Mouse (Mus musculus) cerebellum, postnatal 10 days (tissue): ENCODE results near the gene Atf7ip.
A peak's percentile ranks its signal among the peaks of the same experiment; 100 is the strongest.
"Not testable (repeated sequence)": the region's sequence is repeated elsewhere in the genome, so short reads cannot be mapped to it uniquely, and the experiment has no call there.

Experiments
- DNase-seq, 2 experiments: peaks; one replicate each; pipeline ENCODE4 v3.0.0; 2021; ENCODE audit warnings: mixed read lengths in 2 of 2

The Atf7ip gene

DNA sequence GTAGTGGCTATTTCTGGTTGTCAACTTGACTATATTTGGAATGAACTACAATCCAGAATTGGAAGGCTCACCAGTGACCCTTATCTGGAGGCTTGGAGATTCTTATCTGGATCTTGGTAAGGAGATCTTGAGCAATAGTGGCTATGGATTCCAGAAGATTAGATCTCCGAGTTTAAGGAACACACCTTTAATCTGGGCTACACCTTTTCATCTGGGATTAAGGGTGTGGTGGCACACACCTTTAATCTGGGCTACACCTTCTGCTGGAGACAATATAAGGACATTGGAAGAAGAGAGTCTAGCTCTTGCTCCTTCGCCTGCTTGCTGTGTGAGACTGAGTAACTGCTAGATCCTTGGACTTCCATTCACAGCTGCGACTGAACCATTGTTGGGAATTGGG is at the start of gene Atf7ip:
Gene Atf7ip, plus strand, starts transcription at position 301 of the 400 bp plus-strand sequence.
- not testable (repeated sequence) for DNase-seq

DNA sequence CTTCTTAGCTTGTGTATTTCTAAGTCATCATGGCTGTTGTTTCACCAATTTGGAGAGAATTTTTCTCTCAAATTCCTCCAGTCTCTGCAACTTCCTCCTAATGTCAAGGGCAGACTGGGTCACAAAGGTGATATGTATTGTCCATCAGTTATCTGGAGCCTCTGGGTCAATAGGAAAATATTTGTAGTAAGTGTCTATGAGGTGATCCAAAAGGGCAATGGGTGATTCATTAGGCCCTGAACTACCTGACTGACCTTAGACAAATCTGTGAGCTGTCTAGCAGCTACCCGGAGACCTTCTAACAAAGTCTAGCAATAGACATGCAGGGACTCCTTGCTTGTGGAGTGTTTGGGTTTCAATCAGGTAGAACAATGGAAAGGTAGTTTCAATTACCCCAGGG is 49.7 kb upstream of the Atf7ip start:
- DNase-seq: no peak

DNA sequence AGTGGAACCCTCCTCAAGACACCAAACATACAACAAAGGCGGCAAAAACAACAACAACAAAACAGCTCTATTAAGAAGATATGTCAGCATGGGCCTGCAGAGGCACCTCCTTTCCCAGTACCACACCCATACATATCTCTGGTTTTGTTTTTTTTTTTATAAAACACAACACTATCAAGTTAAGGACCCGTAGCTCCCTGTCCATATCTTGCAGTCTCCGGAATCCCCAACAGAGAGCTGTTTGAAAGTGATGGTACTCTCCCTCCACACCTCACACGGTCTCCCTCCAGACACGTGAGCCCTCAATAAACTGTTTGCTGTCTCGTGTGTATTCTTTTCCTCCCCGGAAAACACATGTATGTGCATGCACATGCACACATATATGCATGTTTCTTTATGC is 46.8 kb upstream of the Atf7ip start:
- no peak for DNase-seq

DNA sequence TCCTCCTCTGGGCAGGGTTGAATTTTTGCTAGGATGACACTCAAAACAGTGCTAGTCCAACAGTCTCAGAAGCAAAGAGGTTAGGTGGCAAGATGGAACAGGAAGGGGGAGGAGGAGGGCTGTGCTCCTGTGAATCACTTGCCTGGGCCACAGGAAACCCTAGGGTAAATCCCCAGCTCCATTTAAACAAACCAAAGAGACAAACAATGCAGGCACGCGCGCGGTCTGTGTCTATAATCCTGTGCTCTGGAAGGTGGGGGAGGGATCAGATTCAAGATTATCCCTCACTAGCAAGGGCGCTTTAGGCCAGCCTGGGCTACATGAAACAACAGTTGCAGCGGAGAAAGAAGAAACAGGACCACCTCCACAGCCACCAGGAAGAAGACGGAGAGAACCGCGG is 42.5 kb upstream of the Atf7ip start:
- no peak for DNase-seq

DNA sequence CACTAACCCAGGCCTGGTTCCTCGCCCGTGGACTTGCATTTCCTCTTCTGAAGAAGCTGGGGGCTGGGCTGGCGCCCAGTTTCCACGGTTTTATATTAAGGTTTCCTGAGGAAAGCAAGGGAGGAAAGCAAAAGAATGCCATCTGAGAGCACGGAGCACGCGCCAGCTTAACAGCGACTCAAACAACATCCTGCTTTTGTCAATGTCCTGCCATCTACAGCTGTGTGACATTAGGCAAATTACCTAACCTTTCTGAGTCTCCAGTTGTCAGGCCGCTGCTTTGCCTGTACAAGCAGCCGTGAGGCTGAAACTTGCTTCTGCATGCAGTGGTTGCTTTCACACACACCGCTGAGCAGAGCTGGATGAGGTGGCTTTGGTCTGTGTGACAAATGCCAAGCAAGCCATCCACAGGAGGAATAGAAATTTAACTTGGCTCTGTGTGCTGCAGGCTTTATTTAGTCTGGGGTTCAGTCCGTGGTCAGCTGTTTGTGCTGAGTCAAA is 41.8 kb upstream of the Atf7ip start:
- no peak for DNase-seq

DNA sequence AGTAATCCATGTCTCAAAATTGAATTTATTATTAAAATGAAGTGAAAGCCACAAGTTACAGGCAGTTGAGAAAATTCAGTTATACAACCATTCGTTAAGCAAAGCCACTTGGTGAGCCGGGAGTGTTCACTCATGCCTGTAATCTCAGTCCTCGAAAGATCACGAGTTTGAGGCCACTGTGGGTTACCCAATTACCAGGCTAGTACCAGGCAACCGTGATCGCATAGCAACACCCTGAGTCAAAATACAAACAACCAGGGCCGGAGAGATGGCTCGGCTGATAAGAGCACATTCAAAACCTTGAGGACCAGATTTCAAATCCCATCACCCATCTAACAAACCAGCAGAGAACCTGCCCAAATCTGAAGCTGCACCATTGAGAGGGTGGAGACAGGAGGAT is 40.9 kb upstream of the Atf7ip start:
- DNase-seq: no peak

DNA sequence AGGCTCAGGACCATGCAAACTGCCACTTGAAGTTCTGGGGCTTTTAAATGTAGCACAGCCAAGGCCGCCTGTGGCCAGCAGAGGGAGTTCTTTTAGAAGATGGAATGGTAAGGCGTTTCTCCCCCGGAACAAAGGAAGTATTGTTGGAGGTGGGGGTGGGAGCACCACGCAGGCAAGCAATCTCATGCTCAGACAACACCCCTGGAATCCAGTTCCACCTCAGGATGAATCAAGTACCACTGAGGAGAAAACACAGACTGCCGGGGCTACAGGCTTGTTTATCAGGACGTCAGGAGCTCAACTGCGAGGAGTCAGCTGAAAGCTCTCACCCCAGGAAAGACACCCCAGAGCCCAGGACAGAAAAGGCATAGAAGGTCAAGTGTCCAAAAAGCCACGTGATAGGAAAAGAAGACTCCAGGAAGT is 40.0 kb upstream of the Atf7ip start:
- DNase-seq: peak; percentile 83 to 86

DNA sequence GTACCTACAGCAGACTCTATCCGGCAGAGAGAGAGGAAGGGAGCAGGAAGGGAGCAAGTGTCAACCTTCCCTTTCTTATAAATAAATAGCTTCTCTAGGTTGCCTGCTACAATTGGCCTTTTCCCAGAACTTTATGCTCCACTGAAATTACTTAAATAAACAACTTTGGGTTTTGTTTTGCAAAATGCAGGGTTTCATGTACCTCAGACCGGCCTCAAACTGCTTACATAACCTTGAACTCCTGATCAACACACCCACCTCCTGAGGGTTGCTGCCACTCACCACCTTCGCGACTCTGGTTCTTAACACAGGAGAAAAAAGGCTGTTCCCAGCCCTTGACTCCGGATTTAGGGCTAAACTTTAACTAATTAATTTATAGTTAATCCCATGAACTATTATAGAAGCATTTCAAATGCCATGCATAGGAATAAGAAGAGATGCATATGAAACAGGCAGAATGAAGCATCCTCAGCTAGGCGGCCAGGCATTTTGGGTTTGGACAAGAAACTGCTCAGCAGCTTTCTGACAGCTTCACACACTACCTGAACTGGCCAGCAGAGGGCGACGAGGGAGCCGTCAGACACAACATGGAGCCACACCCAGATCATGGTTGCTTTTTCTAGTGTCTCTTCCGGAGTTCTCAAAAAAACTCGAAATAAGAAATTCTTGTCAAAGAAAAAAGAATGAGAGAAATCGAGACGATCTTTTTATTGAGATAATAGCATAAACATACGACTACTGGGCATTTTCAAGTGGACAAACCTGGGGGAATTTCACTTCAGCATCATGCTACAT is 38.8 kb upstream of the Atf7ip start:
- peak; percentile 93 to 97 for DNase-seq

DNA sequence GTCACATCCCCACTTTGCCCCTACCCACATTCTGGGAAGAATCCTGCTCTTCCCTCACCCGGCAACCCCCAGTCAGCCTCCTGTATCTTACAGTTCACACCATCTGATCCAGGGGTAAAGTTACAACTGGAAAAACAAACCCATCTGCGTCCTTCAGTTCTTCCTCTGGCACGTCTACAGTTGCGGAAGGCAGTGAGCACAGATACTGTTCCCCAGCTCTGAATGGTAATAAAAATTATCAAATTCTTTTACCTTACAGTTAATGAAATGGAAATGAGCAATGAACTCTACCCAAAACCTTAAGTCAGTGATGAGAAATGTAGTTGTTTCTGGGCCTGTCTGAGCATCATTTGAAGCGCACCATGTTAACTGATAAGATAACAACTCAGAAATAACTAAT is 38.1 kb upstream of the Atf7ip start:
- DNase-seq: peak in 1 of 2 experiments; percentile 45

DNA sequence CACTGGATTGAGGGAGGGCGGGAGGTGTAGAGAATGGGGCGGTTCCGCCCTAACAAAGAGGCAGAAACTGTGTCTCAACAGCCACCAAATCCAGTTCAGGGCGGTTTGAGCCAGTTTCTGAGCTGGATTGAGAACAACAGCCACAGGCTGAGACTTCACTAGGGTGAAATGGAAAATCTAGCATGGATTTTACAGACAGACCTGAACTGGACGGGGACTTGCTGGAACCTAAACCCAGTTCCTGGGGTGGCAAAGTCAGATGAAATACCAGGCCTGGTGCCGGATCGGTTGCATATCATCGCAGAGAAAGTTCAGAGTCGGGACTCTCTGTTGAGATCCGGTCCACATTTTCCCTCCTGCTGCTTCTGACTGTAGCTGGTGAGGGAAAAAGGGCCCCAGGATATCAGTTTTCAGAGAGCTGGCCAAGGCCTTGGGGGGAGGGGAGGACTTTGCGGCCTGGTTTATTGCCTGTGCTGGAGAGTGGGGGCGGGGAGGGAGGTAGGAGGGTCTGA is 37.5 kb upstream of the Atf7ip start:
- DNase-seq: peak; percentile 98 to 99

DNA sequence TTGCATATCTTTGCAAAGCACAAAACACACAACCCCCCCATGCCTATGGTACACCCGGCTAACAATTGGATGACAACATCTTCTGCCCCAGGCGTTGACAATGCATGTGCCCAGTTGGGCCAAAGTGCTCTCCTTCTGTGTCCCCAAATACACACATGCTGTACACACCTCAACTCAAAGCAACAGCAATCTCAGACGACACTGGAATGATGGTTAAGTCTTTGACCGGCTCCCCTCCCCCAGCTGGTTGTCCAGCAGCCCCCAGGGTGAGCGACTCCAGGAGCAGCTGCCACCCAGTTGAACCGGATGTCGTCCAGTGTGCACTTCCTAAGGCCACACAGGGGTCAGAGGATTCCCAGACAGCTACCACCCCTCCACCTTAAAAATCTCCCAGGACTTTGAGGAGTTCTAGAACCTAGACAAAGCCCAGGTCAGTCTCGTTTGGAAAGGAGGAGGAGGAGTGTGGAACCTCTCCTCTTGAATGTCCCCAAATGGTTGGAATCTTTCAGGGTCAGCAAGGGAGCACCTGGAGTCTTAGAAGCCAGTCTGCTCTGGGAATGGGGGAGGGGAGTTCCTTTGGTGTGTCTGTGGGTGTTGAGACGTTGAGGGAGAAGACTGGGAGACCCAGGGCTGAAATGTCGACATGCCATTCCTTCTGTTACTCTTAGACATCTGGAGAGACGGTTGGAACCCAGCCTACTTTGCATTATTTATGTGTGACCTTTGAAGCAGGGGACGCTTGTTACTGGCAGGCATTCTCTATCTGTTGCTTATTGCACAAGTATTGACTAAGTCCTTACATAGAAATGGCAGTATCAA is 36.8 kb upstream of the Atf7ip start:
- DNase-seq: peak; percentile 31 to 57

DNA sequence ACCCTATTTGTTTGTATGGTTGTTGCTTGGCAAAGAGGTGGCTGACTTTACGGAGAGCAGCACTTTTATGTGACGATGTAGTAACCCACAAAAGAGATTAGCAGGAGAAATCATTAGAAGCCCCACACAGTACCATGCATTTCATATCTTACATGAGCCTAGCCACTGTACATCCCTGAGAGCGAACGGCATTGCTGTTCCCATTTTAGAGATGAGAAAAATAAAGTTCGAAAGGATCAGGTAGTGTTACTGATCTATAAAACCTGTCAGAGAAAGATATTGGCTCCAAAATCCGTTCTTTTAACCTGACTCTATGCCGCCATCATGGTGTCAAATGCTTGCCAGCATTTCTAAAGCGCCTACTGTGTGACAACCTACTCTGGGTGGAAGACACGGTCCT is 36.2 kb upstream of the Atf7ip start:
- DNase-seq: no peak

DNA sequence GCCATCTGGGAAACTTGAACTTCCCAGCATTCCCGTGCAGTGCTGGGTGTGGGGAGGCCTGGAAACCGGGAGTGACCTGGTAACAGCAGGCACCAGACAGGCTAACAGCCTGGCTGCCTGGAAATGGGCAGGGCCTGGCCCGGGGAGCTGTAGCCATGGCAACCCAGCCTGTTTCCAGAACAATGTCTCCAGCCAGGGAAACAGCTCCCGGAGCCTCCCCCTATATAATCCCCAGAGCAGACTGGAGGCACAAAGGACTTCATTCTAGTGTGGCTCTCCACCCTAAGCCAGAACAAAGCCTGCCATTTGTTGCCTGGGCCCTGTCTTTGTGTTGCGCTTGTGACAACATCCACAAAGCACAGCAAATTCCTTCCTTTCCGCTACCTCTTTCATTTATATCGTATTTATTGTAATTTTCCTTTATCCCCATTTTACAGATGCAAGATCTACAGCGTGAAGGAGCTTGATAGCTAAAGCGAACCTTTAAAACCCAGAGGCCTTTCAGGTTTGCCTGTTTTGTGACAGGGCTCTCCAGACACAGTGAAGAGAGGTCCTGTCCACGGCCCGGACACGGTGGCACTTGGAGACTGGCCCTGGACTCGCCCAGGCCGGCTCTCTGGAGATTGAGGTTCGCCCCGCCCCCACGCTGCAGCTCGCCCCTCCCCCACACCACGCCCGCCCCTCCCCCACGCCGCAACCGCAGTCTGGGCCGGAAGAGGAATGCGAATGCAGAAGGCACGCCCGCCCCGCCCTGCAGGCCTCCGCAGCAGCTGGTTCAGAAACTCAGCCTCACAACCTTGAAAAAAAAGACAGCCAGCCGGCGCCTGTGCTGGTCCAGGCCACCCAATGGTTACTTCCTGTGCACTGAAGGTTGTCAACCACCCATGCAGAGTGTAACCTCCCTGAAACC is 35.4 kb upstream of the Atf7ip start:
- peak; percentile 92 to 96 for DNase-seq

DNA sequence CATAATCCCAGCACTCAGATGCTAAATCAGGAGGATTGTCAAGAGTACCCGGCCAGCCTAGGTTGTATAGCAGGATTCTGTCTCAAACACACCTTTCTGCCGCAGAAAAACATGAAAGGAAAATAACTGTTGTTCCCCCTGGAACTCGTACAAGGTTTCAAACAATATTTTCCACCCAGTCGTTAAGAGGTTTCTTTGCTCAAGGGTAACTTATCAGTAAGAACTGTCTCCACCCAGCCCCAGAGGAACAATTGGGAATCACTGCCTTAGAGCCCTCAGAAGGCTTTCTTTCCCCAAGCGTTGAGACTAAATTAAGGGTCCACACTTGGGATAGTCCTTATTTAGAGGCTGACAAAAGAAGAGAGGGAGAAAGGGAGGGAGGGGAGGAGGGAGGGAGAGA is 34.4 kb upstream of the Atf7ip start:
- DNase-seq: no peak

DNA sequence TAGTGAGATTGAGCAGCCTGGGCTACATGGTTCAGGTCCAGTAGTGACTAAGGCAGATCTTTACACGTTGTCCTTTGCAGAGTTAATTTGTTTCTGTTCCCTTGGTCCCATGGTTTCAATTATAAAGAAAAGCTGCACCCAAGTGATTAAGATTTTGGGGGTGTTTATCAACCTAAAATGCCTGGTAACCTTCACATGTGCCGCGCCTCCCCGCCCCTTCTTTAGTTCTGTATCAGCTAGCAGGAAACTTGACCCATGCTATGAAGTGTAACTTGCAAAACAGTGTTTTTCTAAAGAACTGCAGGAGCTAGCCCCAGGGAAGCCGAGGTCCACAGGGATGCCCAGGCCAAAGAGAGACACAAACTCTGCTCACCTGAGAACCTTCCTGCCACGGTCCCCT is 33.2 kb upstream of the Atf7ip start:
- DNase-seq: no peak

DNA sequence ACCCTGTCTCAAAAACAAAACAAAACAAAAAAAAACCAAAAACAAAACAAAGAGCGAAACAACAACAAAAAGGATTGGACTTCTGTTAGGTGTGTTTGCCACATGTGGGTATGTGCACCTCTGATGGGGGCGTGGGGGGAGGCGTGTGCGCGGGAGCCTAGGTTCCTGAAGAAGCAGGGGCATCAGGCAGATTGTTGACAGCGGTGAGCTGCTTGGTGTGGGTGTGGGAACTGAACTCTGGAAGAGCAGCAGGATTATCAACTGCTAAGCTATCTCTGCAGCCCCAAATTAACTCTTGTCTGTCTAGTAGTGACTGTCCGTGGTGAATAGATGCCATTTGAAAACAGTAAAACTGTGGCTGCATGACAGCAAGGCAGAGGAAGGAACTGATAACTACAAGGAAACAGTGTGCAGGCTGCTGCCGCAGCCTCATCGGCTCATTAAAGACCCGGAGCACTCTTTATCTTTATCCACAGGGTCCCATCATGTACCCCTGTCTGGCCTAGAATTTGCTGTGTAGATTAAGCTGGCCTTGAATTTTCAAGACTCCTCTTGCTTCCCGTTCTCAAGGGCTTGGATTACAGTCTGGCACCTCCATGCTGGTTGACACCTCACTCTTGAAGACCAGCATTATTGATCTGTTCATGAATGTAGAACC is 32.4 kb upstream of the Atf7ip start:
- no peak for DNase-seq

DNA sequence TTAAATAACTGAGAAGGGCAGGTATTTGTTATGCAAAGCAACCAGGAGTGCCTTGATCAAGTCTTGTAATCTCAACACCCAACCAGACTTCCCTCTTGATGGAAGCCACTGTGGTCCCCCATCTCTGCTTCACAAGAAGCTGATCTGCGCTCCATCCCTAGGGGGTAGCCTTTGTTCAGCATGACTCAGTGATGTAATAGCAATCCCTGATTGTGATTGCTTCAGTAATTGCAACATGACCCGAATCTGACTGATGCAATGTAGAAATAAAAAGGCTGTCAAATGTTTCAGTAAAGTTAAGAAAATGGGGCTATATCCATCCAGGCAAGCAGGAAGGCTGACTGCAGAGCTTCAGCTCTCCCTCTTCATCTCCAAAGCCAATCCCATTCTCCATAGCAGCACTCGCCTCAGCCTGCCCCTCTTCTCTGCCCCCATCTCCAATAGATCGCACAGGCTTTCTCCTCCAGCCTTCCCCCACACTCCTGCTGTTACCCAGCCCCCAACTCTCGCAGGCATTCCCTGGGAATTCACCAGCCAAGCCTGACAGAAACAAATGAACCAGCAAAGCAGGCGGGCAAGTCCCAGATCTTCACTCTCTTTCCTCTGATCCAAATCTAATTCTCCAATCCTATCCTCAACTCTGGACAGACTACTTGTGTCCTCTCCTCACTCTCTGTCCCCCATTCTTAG is 30.7 kb upstream of the Atf7ip start:
- no peak for DNase-seq

DNA sequence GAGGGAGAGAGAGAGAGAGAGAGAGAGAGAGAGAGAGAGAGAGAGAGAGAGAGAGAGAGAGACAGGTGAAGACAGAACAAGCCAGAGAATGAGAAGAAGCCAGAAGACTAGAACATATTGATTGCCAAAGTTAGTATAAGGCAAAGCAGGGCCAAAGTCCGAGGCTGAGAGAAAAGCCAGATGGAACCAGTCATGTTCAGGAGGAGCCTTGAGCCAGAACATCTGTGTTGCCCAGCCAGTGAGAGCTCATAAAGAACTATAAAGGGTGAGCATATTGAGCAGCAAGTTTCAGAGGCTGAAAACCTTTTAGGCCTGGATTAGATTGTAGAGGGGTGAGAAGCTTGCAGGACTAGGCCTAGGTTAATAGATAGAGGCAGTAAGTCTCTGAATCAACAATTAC is 28.1 kb upstream of the Atf7ip start:
- no peak for DNase-seq

DNA sequence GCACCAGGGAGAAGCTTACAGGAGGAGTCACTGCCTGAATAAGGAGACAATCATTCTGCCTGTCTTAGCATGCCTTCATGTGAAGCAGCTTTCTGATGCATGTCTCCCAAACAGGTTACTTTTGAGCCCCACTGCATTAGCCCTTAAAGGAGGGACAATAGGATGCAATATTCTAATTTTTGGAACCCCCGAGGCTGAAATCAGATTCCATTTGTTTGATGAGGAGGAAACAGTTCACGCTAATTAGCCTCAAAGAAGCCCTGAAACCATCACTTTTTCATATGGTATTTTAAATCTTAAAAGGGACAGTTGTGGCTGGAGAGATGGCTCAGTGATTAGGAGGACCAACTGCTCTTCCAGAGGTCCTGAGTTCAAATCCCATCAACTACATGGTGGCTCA is 22.4 kb upstream of the Atf7ip start:
- DNase-seq: no peak

DNA sequence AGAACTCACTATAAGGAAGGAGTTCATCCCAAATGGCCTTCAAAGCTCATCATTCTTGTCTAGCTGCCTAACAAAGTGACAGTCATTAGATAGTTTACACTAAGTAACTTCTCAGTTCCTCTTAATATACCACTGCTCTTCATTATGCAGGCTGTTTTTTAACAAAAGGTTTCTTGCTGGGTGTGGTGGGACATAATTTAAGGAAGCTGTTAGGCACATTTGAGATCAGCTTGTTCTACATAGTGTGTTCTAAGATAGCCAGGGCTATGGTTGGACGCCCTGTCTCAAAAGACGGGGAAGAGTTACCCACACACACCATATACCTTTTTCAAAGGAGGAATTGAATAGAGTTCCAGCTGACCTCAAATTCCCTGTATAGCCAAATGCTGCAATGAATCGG is 21.9 kb upstream of the Atf7ip start:
- no peak for DNase-seq

DNA sequence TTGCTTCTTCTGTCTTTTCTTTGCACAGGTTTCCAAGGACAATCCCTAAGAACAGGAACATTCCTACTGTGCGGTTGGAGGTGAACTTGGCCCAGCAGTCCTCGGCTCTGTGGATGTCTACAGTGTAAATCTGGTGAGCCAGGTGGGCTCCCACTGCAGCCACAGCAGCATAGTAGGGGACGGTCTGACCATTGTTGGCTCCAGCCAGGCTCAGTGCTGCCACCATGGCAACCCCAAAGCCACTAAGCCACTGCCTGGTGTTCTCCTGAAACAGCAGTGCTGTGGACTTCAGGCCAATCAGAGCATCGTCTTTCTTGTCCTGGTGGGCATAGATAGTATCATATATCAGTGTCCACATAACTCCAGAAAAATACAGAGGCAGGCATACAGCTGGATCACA is 19.8 kb upstream of the Atf7ip start:
- no peak for DNase-seq
